Mouse (Mus musculus) megakaryocyte, embryonic 14.5 days (primary cell): ENCODE data around the gene Slc10a3.

Experiments
- FLI1 ChIP-seq: IDR thresholded peaks from 2 replicates; pipeline ENCODE4 v1.6.1; 2012; ENCODE audit warnings: low read length, inconsistent platforms, mixed read lengths
- GATA1 ChIP-seq: IDR thresholded peaks from 3 replicates; pipeline ENCODE4 v1.6.1; 2012; ENCODE audit warnings: mixed read lengths, low read length, inconsistent platforms, borderline replicate concordance

GRCm38 (mm10) chrX:74392535-74393443, 19.6 kb upstream of the Slc10a3 start, which contains the start of the genes Fam3a and Ikbkg:
- no peak for TF ChIP-seq FLI1
- no peak for TF ChIP-seq GATA1
